Mouse (Mus musculus) G1E-ER4 (cell line): Measurements from ENCODE around the gene Msh6. TPM values are rescaled to one million over a fixed set of nuclear protein-coding genes. Genes with fewer than 3 reads are reported as not detected.

Experiments used
- GATA1 ChIP-seq: IDR thresholded peaks from one replicate; pipeline ENCODE4 v1.8.0; 2012; ENCODE audit warnings: low read length, inconsistent platforms
- polyA plus RNA-seq: library from polyadenylated mRNA; stranded (reverse); fragments of >175 nt; gene quantifications from 2 replicates; pipeline ENCODE4 v1.2.3, GENCODE M21; 2012

The Msh6 gene
- polyA plus RNA-seq, 1 experiment, result 26.9 TPM

DNA sequence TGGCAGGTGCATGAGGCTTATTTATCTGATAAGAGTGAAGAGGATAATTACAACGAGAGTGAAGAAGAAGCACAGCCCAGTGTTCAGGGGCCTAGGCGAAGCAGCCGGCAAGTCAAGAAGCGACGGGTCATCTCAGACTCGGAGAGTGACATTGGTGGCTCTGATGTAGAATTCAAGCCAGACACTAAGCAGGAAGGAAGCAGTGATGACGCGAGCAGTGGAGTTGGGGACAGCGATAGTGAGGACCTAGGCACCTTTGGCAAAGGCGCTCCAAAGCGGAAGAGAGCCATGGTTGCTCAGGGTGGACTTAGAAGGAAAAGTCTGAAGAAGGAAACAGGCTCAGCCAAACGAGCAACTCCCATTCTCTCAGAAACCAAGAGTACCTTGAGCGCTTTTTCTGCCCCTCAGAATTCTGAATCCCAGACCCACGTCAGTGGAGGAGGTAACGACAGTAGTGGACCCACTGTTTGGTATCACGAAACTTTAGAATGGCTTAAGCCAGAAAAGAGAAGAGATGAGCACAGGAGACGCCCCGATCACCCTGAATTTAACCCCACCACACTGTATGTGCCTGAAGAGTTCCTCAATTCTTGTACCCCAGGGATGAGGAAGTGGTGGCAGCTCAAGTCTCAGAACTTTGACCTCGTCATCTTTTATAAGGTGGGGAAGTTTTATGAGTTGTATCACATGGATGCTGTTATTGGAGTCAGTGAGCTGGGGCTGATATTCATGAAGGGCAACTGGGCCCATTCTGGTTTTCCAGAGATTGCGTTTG is 9.8 kb downstream of the Msh6 start:
- no peak for TF ChIP-seq GATA1

GRCm38 (mm10) chr17:87985916-87986315 is 11.1 kb downstream of the Msh6 start:
- no peak for TF ChIP-seq GATA1

- no peak for TF ChIP-seq GATA1
These were observed 12.6 kb downstream of the Msh6 start for GRCm38 (mm10) chr17:87987507-87987906.

- no peak for TF ChIP-seq GATA1
These were observed 17.3 kb downstream of the Msh6 start for GRCm38 (mm10) chr17:87992154-87992553.

DNA sequence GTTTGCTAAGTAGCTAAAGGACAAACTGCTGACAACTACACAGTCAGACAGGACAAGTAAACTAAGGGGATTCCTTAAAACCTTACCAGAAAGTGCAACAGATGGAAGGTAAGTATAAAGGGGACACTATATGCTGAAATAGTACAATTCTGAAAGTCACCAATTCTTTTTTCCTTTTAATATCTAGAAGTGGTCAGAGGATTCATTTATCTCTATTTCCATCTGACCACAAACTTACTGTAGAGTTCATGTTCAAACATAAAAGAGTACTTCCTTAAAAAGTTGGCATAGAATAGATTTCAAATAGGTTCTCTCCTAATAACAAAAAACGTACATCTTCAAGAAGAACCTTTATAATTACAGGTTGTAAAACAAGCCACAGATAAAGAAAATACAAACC is 18.5 kb downstream of the Msh6 start:
- no peak for TF ChIP-seq GATA1

DNA sequence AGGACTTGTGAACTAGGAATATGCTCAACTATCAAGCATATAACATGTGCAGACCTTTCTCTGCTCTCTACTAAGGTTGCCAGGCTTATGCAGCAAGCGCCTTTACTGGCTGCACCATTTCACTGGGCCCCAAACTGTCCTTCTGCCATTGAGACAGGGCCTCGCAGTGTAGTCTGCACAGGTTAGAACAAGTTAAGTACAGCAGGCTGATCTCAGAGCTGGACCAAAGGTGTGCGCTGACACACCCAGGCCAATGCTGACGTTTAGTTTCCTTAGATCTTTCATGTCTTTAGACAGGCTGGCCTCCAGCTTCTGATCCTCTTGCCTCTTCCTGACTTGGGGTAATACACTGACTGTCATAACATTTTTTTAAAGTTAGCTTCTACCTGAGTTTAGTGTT is 22.9 kb downstream of the Msh6 start:
- TF ChIP-seq GATA1, result no peak

- TF ChIP-seq GATA1, result no peak
These were observed 30.0 kb downstream of the Msh6 start for GRCm38 (mm10) chr17:88004892-88005291.

GRCm38 (mm10) chr17:88006956-88007355 is 32.1 kb downstream of the Msh6 start:
- no peak for TF ChIP-seq GATA1

DNA sequence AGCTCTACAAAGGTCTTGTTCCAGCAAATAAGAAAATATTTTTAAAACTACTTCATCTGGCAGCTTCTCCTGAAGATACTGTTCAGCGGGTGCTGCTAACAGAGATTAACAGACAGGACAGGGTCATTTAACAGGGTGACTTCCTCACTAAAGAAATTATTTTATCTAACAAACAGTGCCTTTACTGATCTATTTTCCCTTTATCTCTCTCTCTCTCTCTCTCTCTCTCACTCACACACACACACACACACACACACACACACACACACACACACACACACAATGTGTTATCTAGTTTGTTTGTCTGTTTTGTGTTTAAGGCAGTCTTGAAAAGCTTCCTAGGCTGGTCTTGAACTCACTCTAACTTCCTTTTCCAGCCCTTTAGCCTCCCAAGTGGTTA is 39.6 kb downstream of the Msh6 start:
- TF ChIP-seq GATA1, result peak; percentile 43

- no peak for TF ChIP-seq GATA1
These were observed 49.1 kb downstream of the Msh6 start for GRCm38 (mm10) chr17:88023924-88024323.

GRCm38 (mm10) chr17:88025227-88025626 is 50.4 kb downstream of the Msh6 start:
- no peak for TF ChIP-seq GATA1

GRCm38 (mm10) chr17:88029194-88029970 is 54.5 kb downstream of the Msh6 start:
- no peak for TF ChIP-seq GATA1

GRCm38 (mm10) chr17:88031755-88032154 is 56.9 kb downstream of the Msh6 start:
- no peak for TF ChIP-seq GATA1

GRCm38 (mm10) chr17:88034418-88034817 is 59.6 kb downstream of the Msh6 start:
- no peak for TF ChIP-seq GATA1

Other genes with a start within 250 kb of the Msh6 start
- not detected in 2 replicates for gene Kcnk12, start 177.1 kb upstream of the Msh6 start, polyA plus RNA-seq
- gene Rpl36-ps4, start 54.1 kb upstream of the Msh6 start, polyA plus RNA-seq, result not detected in 2 replicates
- 4.0 and 4.4 TPM in 2 replicates for gene Fbxo11, start 90.2 kb downstream of the Msh6 start, polyA plus RNA-seq